In genomic region chr15:98108297-98109152, GRCm38 (mm10) we compare ENCODE assay signal across 8 mouse cellular contexts. TPM values are rescaled to one million over a fixed set of nuclear protein-coding genes. Genes with fewer than 3 reads are reported as not detected.
A peak's percentile ranks its signal among the peaks of the same experiment; 100 is the strongest.
DNase-seq lines count a peak whose midpoint lies in the region; ATAC-seq and TF ChIP-seq lines count a peak whose summit lies in the region.

No protein-coding gene starts in this region.

- H3K27me3 ChIP-seq in CH12.LX (replicated peaks), result peaks cover 5% of the 10 kb centered on the region
- no peaks in the 10 kb centered on the region for H3K27me3 ChIP-seq in forebrain, embryonic 10.5 days (ENCODE audit: poor library complexity, severe bottlenecking)
- H3K27me3 ChIP-seq in heart, embryonic 14.5 days (ENCODE audit: control insufficient read depth, insufficient read depth, low read length), result 0 out of 2 replicates have a peak, but pooled peaks cover 5% of the 10 kb centered on the region
- no peaks in the 10 kb centered on the region; the same call in 1 of the 2 replicates for H3K27me3 ChIP-seq in liver, embryonic 11.5 days (replicated peaks; ENCODE audit: control insufficient read depth, insufficient read depth, low read length)
- H3K27me3 ChIP-seq in stomach, embryonic 14.5 days (ENCODE audit: control insufficient read depth, insufficient read depth, low read length), result no peaks in the 10 kb centered on the region

- no peaks in the 10 kb centered on the region for H3K9me3 ChIP-seq in CH12.LX (replicated peaks; ENCODE audit: low read length)
- H3K9me3 ChIP-seq in forebrain, embryonic 10.5 days, result no peaks in the 10 kb centered on the region
- H3K9me3 ChIP-seq in heart, embryonic 14.5 days (ENCODE audit: control insufficient read depth, low read length), result no peaks in the 10 kb centered on the region
- H3K9me3 ChIP-seq in liver, embryonic 11.5 days (ENCODE audit: control insufficient read depth, low read length), result no peaks in the 10 kb centered on the region
- H3K9me3 ChIP-seq in stomach, embryonic 14.5 days (ENCODE audit: control insufficient read depth, low read depth, low read length), result no peaks in the 10 kb centered on the region

- no peak overlapping the region for H3K27ac ChIP-seq in CH12.LX (ENCODE audit: insufficient read depth, low read depth)
- peak overlapping the region; percentile 90 for H3K27ac ChIP-seq in forebrain, embryonic 10.5 days
- peak overlapping the region; percentile 82 to 84 for H3K27ac ChIP-seq in heart, embryonic 14.5 days (replicated peaks in 1 of 2; ENCODE audit: control insufficient read depth in 1 of 2, insufficient read depth in 1 of 2, low read depth in 2 of 2, low read length in 2 of 2)
- H3K27ac ChIP-seq in liver, embryonic 11.5 days (ENCODE audit: low read depth, low read length), result peak overlapping the region; percentile 80
- peak overlapping the region; percentile 57; the same call in 1 of the 2 replicates for H3K27ac ChIP-seq in stomach, embryonic 14.5 days (ENCODE audit: low read length)

- H3K79me2 ChIP-seq in CH12.LX (replicated peaks; ENCODE audit: control insufficient read depth, extremely low read depth, insufficient read depth, poor library complexity, severe bottlenecking), result no peaks in the 10 kb centered on the region

- in situ Hi-C loops in CH12.LX (cut with MboI; ENCODE audit: low pct_ligation_motif_present, low pct_unique_long_range_greater_than_20kb, low sequenced_read_pairs), result no loop called here

- H3K4me3 ChIP-seq in CH12.LX (replicated peaks in 1 of 3; ENCODE audit: low read depth in 2 of 3, low read length in 2 of 3, poor library complexity in 1 of 3), result peak overlapping the region; percentile 71 to 94 (median 83)
- peak overlapping the region; percentile 63 for H3K4me3 ChIP-seq in forebrain, embryonic 10.5 days
- peak overlapping the region; percentile 81 to 82 for H3K4me3 ChIP-seq in heart, embryonic 14.5 days (ENCODE audit: control insufficient read depth in 1 of 2, insufficient read depth in 1 of 2, low read depth in 1 of 2, low read length in 2 of 2)
- peak overlapping the region; percentile 74 for H3K4me3 ChIP-seq in liver, embryonic 11.5 days (ENCODE audit: low read depth, low read length)
- peak overlapping the region; percentile 63 for H3K4me3 ChIP-seq in stomach, embryonic 14.5 days (ENCODE audit: low read depth, low read length)

- H3K4me1 ChIP-seq in CH12.LX (ENCODE audit: control insufficient read depth in 1 of 2, insufficient read depth in 2 of 2), result peaks cover 0 to 21% of the 10 kb centered on the region in 2 experiments; a peak in 2 of 4 replicates
- peaks cover 31% of the 10 kb centered on the region for H3K4me1 ChIP-seq in forebrain, embryonic 10.5 days
- peaks cover 12 to 37% of the 10 kb centered on the region in 2 experiments for H3K4me1 ChIP-seq in heart, embryonic 14.5 days (ENCODE audit: control insufficient read depth in 2 of 2, insufficient read depth in 2 of 2, low read length in 2 of 2)
- H3K4me1 ChIP-seq in liver, embryonic 11.5 days (replicated peaks; ENCODE audit: control insufficient read depth, insufficient read depth, low read length), result peaks cover 13% of the 10 kb centered on the region
- H3K4me1 ChIP-seq in stomach, embryonic 14.5 days (ENCODE audit: control insufficient read depth, insufficient read depth, low read length), result no peaks in the 10 kb centered on the region

- TF ChIP-seq CTCF in CH12.LX (conservative IDR thresholded peaks at IDR 0.05 in 1 of 2, IDR thresholded peaks at IDR 0.05 in 1 of 2; ENCODE audit: low read depth in 2 of 2, low read length in 2 of 2), result no peak

- peak; percentile 70 for TF ChIP-seq POLR2A in CH12.LX (IDR thresholded peaks at IDR 0.05; ENCODE audit: low read depth, low read length)

- H3K4me2 ChIP-seq in CH12.LX (ENCODE audit: insufficient read depth, low read depth, poor library complexity, severe bottlenecking), result peak overlapping the region; percentile 73
- peak overlapping the region; percentile 78 for H3K4me2 ChIP-seq in heart, embryonic 14.5 days (ENCODE audit: low read length)
- peak overlapping the region; percentile 93 for H3K4me2 ChIP-seq in liver, embryonic 11.5 days
- peak overlapping the region; percentile 65 for H3K4me2 ChIP-seq in stomach, embryonic 14.5 days (replicated peaks; ENCODE audit: low read depth, low read length)

- WGBS in forebrain, embryonic 10.5 days, result 6% methylated on average over 37 of the region's 37 CpGs
- 1% methylated on average over 36 of the region's 37 CpGs for WGBS in heart, embryonic 14.5 days
- WGBS in liver, embryonic 11.5 days, result 3% methylated on average over 37 of the region's 37 CpGs
- under 1% methylated on average over 37 of the region's 37 CpGs for WGBS in stomach, embryonic 14.5 days

- peaks cover 0 to 18% of the 10 kb centered on the region in 2 experiments for H3K36me3 ChIP-seq in CH12.LX (replicated peaks in 1 of 2; ENCODE audit: control insufficient read depth in 1 of 2, insufficient read depth in 1 of 2, low read length in 1 of 2)
- H3K36me3 ChIP-seq in forebrain, embryonic 10.5 days (replicated peaks), result peaks cover 11% of the 10 kb centered on the region
- peaks cover 13% of the 10 kb centered on the region for H3K36me3 ChIP-seq in heart, embryonic 14.5 days (ENCODE audit: control insufficient read depth, insufficient read depth, low read length)
- H3K36me3 ChIP-seq in liver, embryonic 11.5 days (ENCODE audit: control insufficient read depth, insufficient read depth, low read length), result no peaks in the 10 kb centered on the region
- no peaks in the 10 kb centered on the region; the same call in 1 of the 2 replicates for H3K36me3 ChIP-seq in stomach, embryonic 14.5 days (ENCODE audit: control insufficient read depth, insufficient read depth, low read length)

- dilution Hi-C loops in CH12.LX (cut with MboI; ENCODE audit: extremely low pct_ligation_motif_present, extremely low pct_unique_long_range_greater_than_20kb, low sequenced_read_pairs), result no loop called here

- H3K9ac ChIP-seq in CH12.LX (ENCODE audit: insufficient read depth, low read depth), result peak overlapping the region; percentile 45
- peak overlapping the region; percentile 90 for H3K9ac ChIP-seq in heart, embryonic 14.5 days (ENCODE audit: low read length)
- peak overlapping the region; percentile 76 for H3K9ac ChIP-seq in liver, embryonic 11.5 days (ENCODE audit: low read depth, low read length)
- H3K9ac ChIP-seq in stomach, embryonic 14.5 days (replicated peaks; ENCODE audit: low read depth, low read length), result peak overlapping the region; percentile 71

- TF ChIP-seq EP300 in CH12.LX (IDR thresholded peaks at IDR 0.05; ENCODE audit: low read length), result no peak

- no peak for TF ChIP-seq RAD21 in CH12.LX (IDR thresholded peaks at IDR 0.05; ENCODE audit: low read depth, low read length)

- peak; percentile 82 for ATAC-seq in heart, embryonic 14.5 days (ENCODE audit: insufficient number of reproducible peaks, insufficient read depth, low FRiP score, low read depth)
- ATAC-seq in liver, embryonic 11.5 days (replicated peaks; ENCODE audit: low FRiP score), result peak; percentile 97
- ATAC-seq in stomach, embryonic 14.5 days (ENCODE audit: insufficient number of reproducible peaks, insufficient read depth, low FRiP score, low read depth), result peak; percentile 95

- peak; percentile 92 for DNase-seq in CH12.LX (ENCODE audit: extremely low read depth)
- DNase-seq in c-Kit-positive CD71-negative TER-119-negative erythroid progenitor cells, embryonic 14.5 days (ENCODE audit: low read depth), result peak; percentile 56
- DNase-seq in forebrain, embryonic 10.5 days (ENCODE audit: extremely low spot score, low spot score), result peak; percentile 84
- peak; percentile 89 for DNase-seq in kidney, postnatal 10 days
- peak; percentile 83 for DNase-seq in liver, embryonic 11.5 days (ENCODE audit: low spot score)
- DNase-seq in naive thymus-derived CD4-positive, alpha-beta T cell, adult 2 months (ENCODE audit: low read depth), result peak; percentile 77

TF ChIP-seq in CH12.LX, 34 proteins besides CTCF, POLR2A, EP300 and RAD21 (continues in another document):
- TF ChIP-seq MYC (IDR thresholded peaks at IDR 0.05; ENCODE audit: low read depth, low read length), result no peak

RNA-seq across cellular contexts. Expression of gene Senp1, which starts 15.0 kb away (rescaled TPM):
- total RNA-seq in CH12.LX (2012; rRNA removed) (14.9 and 17.1 TPM in 2 replicates), CH12.LX (2014; rRNA removed) (21.7 and 23.3 TPM in 2 replicates)
- 32.3 and 38.5 TPM in 2 replicates for polyA plus RNA-seq in CH12.LX (2012; ENCODE audit: insufficient read length, low read depth)
- 48.9 and 49.4 TPM in 2 replicates for polyA plus RNA-seq in forebrain, embryonic 10.5 days (2016; fragmentation: Nextera tagmentation; extraction: Ambion mirVana)
- 21.2 and 22.7 TPM in 2 replicates for polyA plus RNA-seq in heart, embryonic 14.5 days (2014; fragmentation: Nextera tagmentation; extraction: Ambion mirVana)
- 37.9 and 38.6 TPM in 2 replicates for polyA plus RNA-seq in liver, embryonic 11.5 days (2014; fragmentation: Nextera tagmentation; extraction: Ambion mirVana)
- 35.5 and 35.8 TPM in 2 replicates for polyA plus RNA-seq in stomach, embryonic 14.5 days (2014; fragmentation: Nextera tagmentation; extraction: Ambion mirVana)

RNA-seq across cellular contexts. Expression of gene Pfkm, which starts 16.1 kb away (rescaled TPM):
- total RNA-seq in CH12.LX (2012; rRNA removed) (23.8 and 29.6 TPM in 2 replicates), CH12.LX (2014; rRNA removed) (21.1 and 23.5 TPM in 2 replicates)
- 37.9 and 39.2 TPM in 2 replicates for polyA plus RNA-seq in CH12.LX (2012; ENCODE audit: insufficient read length, low read depth)
- 37.8 and 38.2 TPM in 2 replicates for polyA plus RNA-seq in forebrain, embryonic 10.5 days (2016; fragmentation: Nextera tagmentation; extraction: Ambion mirVana)
- 108 and 111 TPM in 2 replicates for polyA plus RNA-seq in heart, embryonic 14.5 days (2014; fragmentation: Nextera tagmentation; extraction: Ambion mirVana)
- 37.2 and 42.5 TPM in 2 replicates for polyA plus RNA-seq in liver, embryonic 11.5 days (2014; fragmentation: Nextera tagmentation; extraction: Ambion mirVana)
- 29.6 and 33.7 TPM in 2 replicates for polyA plus RNA-seq in stomach, embryonic 14.5 days (2014; fragmentation: Nextera tagmentation; extraction: Ambion mirVana)

RNA-seq across cellular contexts. Expression of gene Asb8, which starts 56.9 kb away (rescaled TPM):
- total RNA-seq in CH12.LX (2012; rRNA removed) (20.5 and 22.6 TPM in 2 replicates), CH12.LX (2014; rRNA removed) (31.1 and 32.5 TPM in 2 replicates)
- polyA plus RNA-seq in CH12.LX (2012; ENCODE audit: insufficient read length, low read depth), result 24.7 and 27.7 TPM in 2 replicates
- polyA plus RNA-seq in forebrain, embryonic 10.5 days (2016; fragmentation: Nextera tagmentation; extraction: Ambion mirVana), result 40.7 and 40.8 TPM in 2 replicates
- polyA plus RNA-seq in heart, embryonic 14.5 days (2014; fragmentation: Nextera tagmentation; extraction: Ambion mirVana), result 109 and 111 TPM in 2 replicates
- polyA plus RNA-seq in liver, embryonic 11.5 days (2014; fragmentation: Nextera tagmentation; extraction: Ambion mirVana), result 37.2 and 42.5 TPM in 2 replicates
- polyA plus RNA-seq in stomach, embryonic 14.5 days (2014; fragmentation: Nextera tagmentation; extraction: Ambion mirVana), result 47.6 and 51.7 TPM in 2 replicates

RNA-seq across cellular contexts. Expression of gene Ccdc184, which starts 58.4 kb away (rescaled TPM):
- 0.04 TPM in 1 of 2 replicates, not detected in the other for total RNA-seq in CH12.LX (2012; rRNA removed)
- not detected in 2 replicates for total RNA-seq in CH12.LX (2014; rRNA removed)
- polyA plus RNA-seq in CH12.LX (2012; ENCODE audit: insufficient read length, low read depth), result 0.08 and 0.17 TPM in 2 replicates
- 4.4 and 4.6 TPM in 2 replicates for polyA plus RNA-seq in forebrain, embryonic 10.5 days (2016; fragmentation: Nextera tagmentation; extraction: Ambion mirVana)
- 1.1 and 1.3 TPM in 2 replicates for polyA plus RNA-seq in heart, embryonic 14.5 days (2014; fragmentation: Nextera tagmentation; extraction: Ambion mirVana)
- not detected in 2 replicates for polyA plus RNA-seq in liver, embryonic 11.5 days (2014; fragmentation: Nextera tagmentation; extraction: Ambion mirVana)
- 1.8 and 2.4 TPM in 2 replicates for polyA plus RNA-seq in stomach, embryonic 14.5 days (2014; fragmentation: Nextera tagmentation; extraction: Ambion mirVana)
